Mouse (Mus musculus) heart, postnatal 25 days (tissue): ENCODE results near the gene Efhc1. TPM values are rescaled to one million over a fixed set of nuclear protein-coding genes. Genes with fewer than 3 reads are reported as not detected.

Source experiments
- DNase-seq: peaks from one replicate; pipeline ENCODE4 v3.0.0; 2022; ENCODE audit warnings: low spot score
- intact Hi-C: fragments of 180-260 bp; cut with DNase I; formaldehyde crosslinking; loops from one replicate; pipeline ENCODE4 v1.15.1; 2025
- total RNA-seq, 2 experiments: library from RNA; stranded (reverse); gene quantifications; 2 replicates each; pipeline ENCODE4 v1.2.3; 2021

Gene Efhc1
- total RNA-seq, 2 experiments from 2014 or later, result 0.42 to 0.75 TPM

GRCm38 (mm10) chr1:20941322-20941721 lies 10.1 kb upstream of the Efhc1 start:
- intact Hi-C loops, result loop anchor here (10.0 kb wide), 1 partner anchor 403 kb away; the partner anchor contains the start of gene Khdc1a
- DNase-seq, result no peak

GRCm38 (mm10) chr1:20941857-20942256 lies 9.6 kb upstream of the Efhc1 start:
- DNase-seq, result no peak
- intact Hi-C loops, result loop anchor here (10.0 kb wide), 1 partner anchor 403 kb away; the partner anchor contains the start of gene Khdc1a

GRCm38 (mm10) chr1:20943016-20943415 lies 8.4 kb upstream of the Efhc1 start:
- DNase-seq, result no peak
- intact Hi-C loops, result loop anchor here (10.0 kb wide), 1 partner anchor 402 kb away; the partner anchor contains the start of gene Khdc1a

DNA sequence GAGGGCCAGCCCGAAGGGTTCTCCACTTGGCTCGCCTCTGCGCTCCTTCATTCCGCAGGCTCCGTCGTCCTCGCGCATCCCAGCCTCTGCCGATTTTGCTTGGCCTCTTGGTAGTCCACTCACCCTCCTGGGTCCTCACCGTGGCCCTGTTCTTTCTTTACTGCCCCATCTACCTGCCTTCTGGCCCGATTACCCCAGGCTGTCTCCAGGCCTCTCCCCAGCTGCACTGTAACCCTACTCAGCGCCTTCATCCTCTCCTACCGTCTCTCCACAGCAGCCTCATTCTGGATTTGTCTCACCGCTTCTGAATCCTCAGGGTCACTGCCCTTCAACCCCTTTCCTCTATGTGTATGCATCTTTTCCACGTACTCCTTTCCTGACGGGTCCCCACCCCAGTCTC lies 373 bp downstream of the Efhc1 start:
- no peak for DNase-seq
- intact Hi-C loops, result loop anchor here (5.0 kb wide), 1 partner anchor 126 kb away; the partner anchor contains the start of gene Tram2

DNA sequence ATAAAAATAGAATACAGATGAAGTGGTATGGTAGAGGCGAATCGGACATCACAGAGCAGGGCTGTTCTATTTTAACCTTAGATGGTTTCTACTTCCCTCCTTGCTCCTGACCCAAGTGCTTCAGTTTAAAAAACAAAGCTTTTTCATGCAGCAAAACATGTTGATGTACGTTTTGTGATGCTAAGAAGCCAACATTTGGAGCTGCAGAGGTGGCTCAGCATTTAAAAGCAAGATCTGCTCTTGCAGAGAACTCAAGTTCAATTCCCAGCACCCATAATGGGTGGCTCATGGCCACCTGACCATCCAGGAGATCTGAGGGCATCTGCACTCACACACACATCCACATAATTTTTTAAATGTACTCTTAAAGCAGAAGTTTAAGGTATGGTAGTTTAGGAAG lies 3.5 kb downstream of the Efhc1 start:
- no peak for DNase-seq
- intact Hi-C loops, result loop anchor here (5.0 kb wide), 1 partner anchor 122 kb away; the partner anchor contains the start of gene Tram2

DNA sequence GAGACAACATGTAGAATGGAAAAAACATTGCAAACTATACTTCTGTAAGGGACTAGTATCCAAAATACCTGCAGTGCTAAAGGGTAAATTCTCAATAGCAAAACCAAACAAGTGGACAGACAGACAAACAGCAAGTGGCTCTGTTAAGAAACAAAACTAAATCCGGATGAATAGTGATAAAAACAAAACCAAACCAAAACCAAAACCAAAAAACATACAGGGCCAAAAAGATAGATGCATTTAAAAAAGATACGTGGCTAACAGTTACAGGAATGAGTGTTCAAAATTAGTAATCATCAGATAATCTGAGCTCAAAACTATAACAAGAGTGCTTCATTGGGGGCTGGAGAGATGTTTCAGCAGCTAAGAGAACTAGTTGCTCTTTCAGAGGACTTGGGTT lies 18.2 kb downstream of the Efhc1 start:
- intact Hi-C loops, result no loop called here
- no peak for DNase-seq

DNA sequence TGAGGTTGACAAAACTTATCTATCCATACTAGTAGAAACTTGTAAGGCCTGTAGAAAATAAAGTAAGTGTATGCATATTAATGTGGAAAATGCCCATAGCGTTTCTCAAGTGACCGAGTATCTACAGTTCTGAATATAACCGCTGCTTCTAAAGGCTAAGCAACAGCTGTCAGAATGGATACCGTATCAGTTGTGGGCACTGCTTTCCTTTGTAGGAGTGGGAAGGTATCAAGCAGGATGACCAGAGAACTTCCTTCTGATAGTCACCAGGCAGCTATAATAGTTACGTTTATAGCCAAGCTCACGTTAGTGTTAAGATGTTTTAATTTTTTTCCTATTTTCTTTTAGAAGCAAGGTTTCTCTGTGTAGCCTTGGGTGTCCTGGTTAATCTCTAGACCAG lies 22.0 kb downstream of the Efhc1 start:
- no peak for DNase-seq
- intact Hi-C loops, result no loop called here

- intact Hi-C loops, result no loop called here
- DNase-seq, result no peak
These were observed 23.1 kb downstream of the Efhc1 start for GRCm38 (mm10) chr1:20974341-20975135.

DNA sequence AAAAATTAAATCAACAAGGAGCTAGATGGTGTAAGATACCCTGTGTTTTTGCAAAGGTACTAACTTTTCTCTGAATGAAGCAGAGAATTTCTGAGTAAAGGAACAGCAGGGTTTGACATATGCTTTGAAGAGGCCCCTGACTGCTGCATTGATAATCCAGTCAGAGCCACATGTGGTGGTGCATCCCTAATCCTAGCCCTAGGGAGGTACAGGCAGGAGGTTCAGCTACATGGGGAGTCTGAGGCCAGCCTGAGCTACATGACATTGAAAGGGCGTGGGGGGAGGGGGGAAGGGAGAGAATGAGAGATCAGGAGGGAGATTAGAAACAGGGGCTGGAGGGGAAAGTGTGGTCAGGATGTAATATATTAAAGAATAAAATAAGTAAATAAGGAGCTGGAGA lies 29.1 kb downstream of the Efhc1 start:
- intact Hi-C loops, result no loop called here
- DNase-seq, result no peak

GRCm38 (mm10) chr1:20981764-20982163 lies 30.3 kb downstream of the Efhc1 start:
- intact Hi-C loops, result no loop called here
- DNase-seq, result no peak

DNA sequence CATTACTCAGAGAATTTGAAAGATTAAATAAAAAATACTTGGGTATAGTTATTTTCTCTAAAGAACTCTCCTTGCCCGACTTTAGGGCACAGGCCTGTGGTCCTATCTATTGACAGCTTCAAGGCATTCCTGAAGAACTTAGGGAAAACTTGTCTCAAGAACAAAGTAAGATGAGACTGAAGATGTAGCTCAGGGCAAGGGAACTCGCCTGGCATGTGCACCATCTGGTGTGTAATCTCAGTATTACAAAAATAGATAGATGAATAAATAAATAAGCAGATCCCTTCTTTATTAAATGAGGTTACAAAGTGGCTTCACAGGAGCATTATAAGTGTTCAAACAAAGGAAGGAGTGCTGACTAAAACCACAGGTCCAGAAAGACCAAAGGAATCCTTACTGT lies 32.7 kb downstream of the Efhc1 start:
- intact Hi-C loops, result no loop called here
- no peak for DNase-seq

DNA sequence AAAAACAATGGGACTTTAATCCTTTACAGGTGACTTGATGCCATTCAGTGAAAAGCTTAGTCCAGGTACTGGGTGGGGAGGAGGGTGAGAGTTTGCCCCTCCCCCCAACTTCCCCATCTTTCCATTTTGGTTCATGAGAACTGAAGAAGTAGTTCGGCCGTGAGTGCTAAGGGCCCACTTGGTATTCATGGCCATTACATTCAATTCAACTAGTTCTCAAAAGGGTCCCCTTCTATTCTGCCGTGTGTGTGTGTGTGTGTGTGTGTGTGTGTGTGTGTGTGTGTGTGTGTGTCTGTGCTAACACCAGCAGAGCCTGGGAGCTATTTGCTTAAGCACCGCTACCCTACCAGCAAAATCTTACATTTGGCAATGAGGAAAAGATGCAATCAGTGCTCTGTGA lies 33.2 kb downstream of the Efhc1 start:
- intact Hi-C loops, result no loop called here
- no peak for DNase-seq

- intact Hi-C loops, result no loop called here
- DNase-seq, result no peak
These were observed 35.1 kb downstream of the Efhc1 start for GRCm38 (mm10) chr1:20986378-20987056.

- DNase-seq, result no peak
- intact Hi-C loops, result no loop called here
These were observed 38.1 kb downstream of the Efhc1 start for GRCm38 (mm10) chr1:20989461-20990083.

DNA sequence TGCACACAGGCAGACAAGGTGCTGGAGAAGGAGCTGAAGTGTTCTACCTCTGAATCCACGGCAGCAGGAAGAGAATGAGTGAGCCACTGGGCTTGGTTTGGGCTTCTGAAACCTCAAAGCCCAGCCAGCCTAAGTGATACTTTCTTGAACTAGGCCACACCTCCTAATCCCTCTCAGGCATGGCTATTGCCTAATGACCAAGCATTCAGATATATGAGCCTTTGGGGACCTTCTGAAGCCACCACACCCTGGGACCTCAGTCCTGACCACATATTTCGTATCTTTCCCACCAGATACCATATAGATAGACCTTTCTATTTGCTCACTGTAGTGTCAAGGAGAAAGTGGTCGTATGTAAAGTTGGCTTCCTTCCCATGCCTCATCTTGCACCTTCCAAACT lies 42.3 kb downstream of the Efhc1 start:
- intact Hi-C loops, result no loop called here
- no peak for DNase-seq

DNA sequence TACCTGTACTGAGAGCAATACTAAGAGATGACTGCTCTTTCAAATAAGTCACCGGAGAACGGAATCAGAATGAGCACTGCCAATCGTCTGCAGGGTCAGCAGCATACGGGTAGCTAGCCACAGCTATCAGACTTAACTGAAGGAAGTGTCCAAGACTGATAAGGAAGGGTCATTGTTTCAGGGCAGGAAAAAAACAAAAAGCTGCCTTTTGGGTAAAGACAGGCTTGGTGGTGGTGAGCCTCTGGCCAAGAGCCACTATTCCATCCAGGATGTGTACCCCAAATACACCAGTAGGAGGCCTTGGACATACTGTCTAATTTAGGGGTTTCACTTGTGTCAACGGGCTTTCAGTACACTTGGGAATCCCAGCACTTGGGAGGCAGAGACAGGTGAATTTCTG lies 42.9 kb downstream of the Efhc1 start:
- DNase-seq, result no peak
- intact Hi-C loops, result no loop called here

DNA sequence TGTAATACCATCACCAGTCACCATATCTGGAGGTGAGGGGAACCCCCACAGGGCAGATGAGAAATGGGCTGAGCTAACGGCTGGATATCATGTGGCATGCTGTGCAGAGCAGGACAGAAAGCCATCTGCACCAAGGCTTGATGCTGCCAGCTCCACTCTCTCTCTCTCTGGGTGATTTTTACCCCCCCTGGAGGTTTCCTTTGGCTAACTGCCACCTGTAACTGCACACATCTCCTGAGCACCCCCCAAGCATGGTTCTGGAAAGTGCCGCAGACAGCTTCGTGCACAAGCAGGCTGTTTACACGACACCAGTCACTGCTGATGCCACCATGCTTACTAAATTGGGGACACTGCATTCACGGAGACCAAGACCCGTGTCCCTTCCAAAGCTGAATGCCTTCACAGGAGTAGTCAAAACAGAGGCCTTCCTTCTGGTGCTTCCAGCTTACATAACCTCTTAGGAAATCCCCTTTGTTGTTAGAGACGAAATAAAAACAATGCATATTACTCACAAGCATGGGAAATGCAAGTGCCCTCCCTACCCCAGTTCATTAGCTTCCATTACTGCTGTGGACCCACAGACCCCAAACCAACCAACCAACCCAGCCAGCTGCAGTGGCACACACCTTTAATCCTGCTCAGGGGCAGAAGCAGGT lies 44.0 kb downstream of the Efhc1 start:
- DNase-seq, result peak; percentile 23
- intact Hi-C loops, result loop anchor here (5.0 kb wide), 1 partner anchor 82 kb away; the partner anchor contains the start of gene Tram2

DNA sequence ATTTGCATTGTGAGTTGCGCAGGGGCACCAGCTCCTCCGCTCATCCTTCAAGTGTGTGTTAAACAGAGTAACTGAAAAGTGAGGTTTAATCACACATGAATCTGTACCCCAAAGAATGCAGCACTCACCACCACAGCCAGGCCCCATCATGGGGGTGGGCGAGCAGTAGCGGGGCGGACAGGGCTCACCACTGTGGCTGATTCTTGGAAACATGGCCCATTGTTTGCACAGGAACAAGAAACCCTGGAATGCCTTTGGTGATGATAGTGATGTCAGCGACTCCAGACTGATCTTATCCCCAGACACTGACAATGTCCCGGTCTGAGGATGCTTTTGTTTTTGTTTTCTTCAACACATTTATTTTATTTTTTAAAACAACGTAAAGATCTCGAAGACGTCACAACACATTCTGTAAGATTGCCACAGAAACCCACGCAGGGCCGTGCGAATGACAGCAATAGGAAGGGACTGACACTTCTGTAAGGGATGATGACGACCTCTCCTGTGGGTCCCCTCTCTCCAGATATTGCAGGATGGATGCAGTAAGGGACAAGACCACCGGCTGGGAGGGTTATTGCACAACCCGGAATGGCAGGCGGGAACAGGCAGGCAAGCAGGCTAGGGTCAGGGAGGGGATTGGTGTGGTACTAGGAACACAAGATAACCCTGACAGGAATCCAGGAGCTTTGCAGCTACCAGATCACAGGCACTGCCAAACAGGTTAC lies 45.3 kb downstream of the Efhc1 start:
- no peak for DNase-seq
- intact Hi-C loops, result loop anchor here (5.0 kb wide), 1 partner anchor 81 kb away; the partner anchor contains the start of gene Tram2

GRCm38 (mm10) chr1:20997328-20997689 lies 45.9 kb downstream of the Efhc1 start:
- intact Hi-C loops, result loop anchor here (5.0 kb wide), 1 partner anchor 80 kb away; the partner anchor contains the start of gene Tram2
- DNase-seq, result no peak
